Mouse (Mus musculus) CH12.LX (cell line): ENCODE measurements around the gene Sgo2a.

ENCODE experiments used
- CTCF ChIP-seq, 2 experiments: IDR thresholded peaks in 1 of 2; conservative IDR thresholded peaks in 1 of 2; 2 replicates each; pipeline ENCODE4 v1.5.1; 2011 to 2012; ENCODE audit warnings: low read depth in 2 of 2, low read length in 2 of 2, improper control_type of control experiment in 1 of 2, inconsistent platforms in 1 of 2, mild to moderate bottlenecking in 1 of 2, moderate library complexity in 1 of 2
- MAZ ChIP-seq: IDR thresholded peaks from 2 replicates; pipeline ENCODE4 v1.6.1; 2012; ENCODE audit warnings: low read depth, mild to moderate bottlenecking, inconsistent platforms, low read length, improper control_type of control experiment, moderate library complexity
- NRF1 ChIP-seq: IDR thresholded peaks from 2 replicates; pipeline ENCODE4 v1.6.1; 2014; ENCODE audit warnings: low read depth, mild to moderate bottlenecking, inconsistent platforms, low read length, improper control_type of control experiment, moderate library complexity
- POLR2A ChIP-seq: IDR thresholded peaks from 2 replicates; pipeline ENCODE4 v1.6.1; 2011; ENCODE audit warnings: low read depth, mild to moderate bottlenecking, improper control_type of control experiment, low read length
- SIN3A ChIP-seq: IDR thresholded peaks from 2 replicates; pipeline ENCODE4 v1.6.1; 2012; ENCODE audit warnings: low read length, improper control_type of control experiment, inconsistent platforms
- ZNF384 ChIP-seq: IDR thresholded peaks from 2 replicates; pipeline ENCODE4 v1.6.1; 2012; ENCODE audit warnings: low read depth, low read length, improper control_type of control experiment, inconsistent platforms

GRCm38 (mm10) chr1:58046721-58047290 lies 51.0 kb downstream of the Sgo2a start:
- TF ChIP-seq POLR2A (no peak), CTCF (conservative IDR thresholded peaks at IDR 0.05 in 1 of 2, IDR thresholded peaks at IDR 0.05 in 1 of 2; ENCODE audit: low read depth in 2 of 2, low read length in 2 of 2) (no peak), NRF1 (no peak), MAZ (no peak), ZNF384 (no peak), SIN3A (no peak)
